Mouse (Mus musculus) layer of hippocampus, adult 2 months (tissue): ENCODE measurements around the gene Ankrd34a. TPM values are rescaled to one million over a fixed set of nuclear protein-coding genes. Genes with fewer than 3 reads are reported as not detected.

Experiments
- DNase-seq, 2 experiments: peaks; one replicate each; pipeline ENCODE4 v3.0.0; 2022; ENCODE audit warnings: low spot score in 2 of 2
- H3K27ac ChIP-seq: fragments of 200-600 bp; 2 replicates; pipeline ENCODE4 v1.8.1; 2022
- H3K4me3 ChIP-seq: fragments of 200-600 bp; 2 replicates; pipeline ENCODE4 v1.8.1; 2022; ENCODE audit warnings: mild to moderate bottlenecking
- CTCF ChIP-seq: fragments of 200-600 bp; conservative IDR thresholded peaks from 2 replicates; pipeline ENCODE4 v1.8.1; 2022; ENCODE audit warnings: antibody characterized with exemption, mild to moderate bottlenecking, moderate library complexity
- long read RNA-seq, 2 experiments: library from polyadenylated mRNA; stranded (forward); transcript quantifications; one replicate each; pipeline ENCODE4 v2.0.0; 2021; ENCODE audit warnings: borderline mapping rate in 2 of 2
- total RNA-seq, 2 experiments: library from RNA; stranded (reverse); gene quantifications; 2 replicates each; pipeline ENCODE4 v1.2.3; 2021

The Ankrd34a gene
- total RNA-seq: 10 to 100 TPM; 55.2 to 56.7 TPM
- long read RNA-seq, experiment 1, transcript Ankrd34a-201 (2 exons, 2,583 nt): major isoform, 37 of 67 reads
- long read RNA-seq, experiment 1, partial matches to known transcripts: 1 of 67 reads
- long read RNA-seq, experiment 1, other reads (novel, unspliced or antisense): 29 of 67 reads
- long read RNA-seq, experiment 2, transcript Ankrd34a-201 (2 exons, 2,583 nt): major isoform, 43 of 84 reads
- long read RNA-seq, experiment 2, partial matches to known transcripts: 32 of 84 reads
- long read RNA-seq, experiment 2, other reads (novel, unspliced or antisense): 9 of 84 reads

DNA sequence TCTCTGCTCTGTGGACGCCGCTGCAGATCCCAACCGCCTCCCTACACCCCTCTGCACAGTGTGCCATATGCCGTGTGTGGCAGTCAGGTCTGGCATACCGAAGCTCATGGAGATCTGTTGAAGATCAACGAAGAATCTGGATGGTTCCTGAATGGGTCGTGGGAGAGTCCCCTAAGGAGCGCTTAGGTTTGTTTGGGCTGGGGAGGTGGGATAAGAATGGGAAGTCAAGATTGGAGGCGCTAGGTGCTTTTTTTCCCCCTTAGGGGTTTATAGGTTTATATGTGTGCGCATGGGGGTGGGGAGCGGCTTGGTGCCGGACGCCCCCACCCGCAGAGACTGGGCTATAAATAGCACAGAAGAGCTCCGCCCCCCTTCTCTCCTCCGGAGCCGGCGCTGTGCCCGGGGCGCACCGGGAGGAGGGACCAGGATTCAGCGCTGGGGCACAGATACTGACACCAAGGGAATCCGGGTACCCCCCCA is at the start of gene Ankrd34a:
Ankrd34a (plus strand) TSS at position 409 of the 480 bp plus-strand sequence.
- no peak for TF ChIP-seq CTCF
- DNase-seq: peak; percentile 83 to 84
- H3K4me3 ChIP-seq: peak within 1 kb of the TSS; percentile 64
- H3K27ac ChIP-seq: peak within 1 kb of the TSS; percentile 92

DNA sequence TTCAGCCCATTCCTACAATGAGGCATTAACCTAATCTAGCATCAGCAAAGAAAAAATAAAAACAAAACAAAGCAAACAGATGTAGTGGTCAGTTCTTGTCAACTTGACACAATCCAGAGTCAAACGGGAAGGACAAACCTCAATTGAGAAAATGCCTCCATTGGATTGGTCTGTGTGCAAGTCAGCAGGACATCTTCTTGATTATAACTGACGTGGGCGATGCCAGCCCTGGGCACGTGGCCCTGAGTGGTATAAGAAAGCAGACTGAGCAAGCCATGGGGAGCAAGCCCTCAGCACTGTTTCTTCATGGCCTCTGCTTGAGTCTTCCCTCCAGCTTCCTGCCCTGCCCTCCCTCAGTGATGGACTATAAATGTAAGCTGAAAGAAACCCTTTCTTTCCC is 49.6 kb upstream of the Ankrd34a start:
- Histone ChIP-seq H3K4me3 (no peak overlapping the region), H3K27ac (no peak overlapping the region)
- no peak for DNase-seq
- no peak for TF ChIP-seq CTCF

DNA sequence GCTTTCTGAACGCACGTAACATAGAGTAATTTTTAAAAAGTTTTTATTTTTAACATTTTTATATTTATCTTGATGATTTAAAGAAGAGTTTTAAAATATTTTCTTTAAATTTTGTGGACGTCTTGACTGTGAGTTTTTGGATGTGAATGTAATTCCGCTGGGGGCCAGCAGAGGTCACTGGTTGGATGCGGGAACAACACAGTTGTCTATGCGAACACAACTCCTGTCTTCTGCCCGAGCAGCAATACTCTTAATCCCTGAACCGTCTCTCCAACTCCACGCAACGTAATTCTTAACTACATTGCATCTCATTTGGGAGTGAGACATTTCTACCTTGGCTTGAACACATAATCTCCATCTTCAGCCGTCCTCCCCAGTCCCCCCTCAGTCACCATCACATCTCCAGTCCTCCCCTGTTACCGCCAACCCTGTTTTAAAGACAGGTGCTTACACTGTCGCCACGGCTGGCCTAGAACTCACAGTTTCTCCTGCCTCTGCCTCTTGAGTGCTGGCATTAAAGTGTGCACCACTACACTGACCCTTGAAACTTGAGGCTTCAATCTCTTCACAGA is 49.0 kb upstream of the Ankrd34a start:
- Histone ChIP-seq H3K4me3 (no peak overlapping the region), H3K27ac (no peak overlapping the region)
- DNase-seq: peak; percentile 66 to 83
- peak; percentile 94 for TF ChIP-seq CTCF

DNA sequence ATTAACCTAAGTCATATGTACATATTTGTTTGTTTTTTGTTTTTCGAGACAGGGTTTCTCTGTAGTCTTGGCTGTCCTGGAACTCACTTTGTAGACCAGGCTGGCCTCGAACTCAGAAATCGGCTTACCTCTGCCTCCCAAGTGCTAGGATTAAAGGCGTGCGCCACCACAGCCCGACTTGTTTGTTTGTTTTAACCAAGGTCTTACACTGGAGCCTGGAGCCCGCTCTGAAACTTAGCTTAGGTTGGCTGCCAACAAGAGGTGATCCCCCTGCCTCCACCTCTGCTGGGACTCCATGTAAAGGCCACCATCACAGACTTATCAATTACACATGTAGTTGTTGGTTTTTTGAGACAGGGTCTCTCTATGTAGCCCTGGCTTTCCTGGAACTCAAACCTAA is 47.6 kb upstream of the Ankrd34a start:
- no peak for TF ChIP-seq CTCF
- H3K27ac ChIP-seq: no peak overlapping the region
- no peak overlapping the region for H3K4me3 ChIP-seq
- DNase-seq: no peak

DNA sequence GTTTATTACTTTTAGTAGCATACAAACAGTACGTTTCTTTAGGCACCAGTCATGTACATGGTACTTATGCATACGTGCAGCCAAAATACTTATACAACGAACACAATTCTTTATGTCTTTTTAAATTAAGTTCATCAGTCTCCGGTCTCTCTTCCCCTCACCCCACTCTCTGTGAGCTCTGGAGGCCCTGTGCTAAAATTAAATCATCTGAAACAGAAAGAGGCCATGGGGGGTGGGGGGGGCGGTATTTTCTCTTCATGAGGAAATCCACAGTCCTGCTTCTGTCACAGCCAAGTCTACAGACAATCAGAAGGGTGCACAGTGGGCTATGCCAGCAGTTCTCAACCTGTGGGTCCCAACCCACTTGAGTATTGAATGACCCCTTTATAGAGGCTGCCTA is 47.1 kb upstream of the Ankrd34a start:
- Histone ChIP-seq H3K27ac (no peak overlapping the region), H3K4me3 (no peak overlapping the region)
- no peak for DNase-seq
- TF ChIP-seq CTCF: no peak

DNA sequence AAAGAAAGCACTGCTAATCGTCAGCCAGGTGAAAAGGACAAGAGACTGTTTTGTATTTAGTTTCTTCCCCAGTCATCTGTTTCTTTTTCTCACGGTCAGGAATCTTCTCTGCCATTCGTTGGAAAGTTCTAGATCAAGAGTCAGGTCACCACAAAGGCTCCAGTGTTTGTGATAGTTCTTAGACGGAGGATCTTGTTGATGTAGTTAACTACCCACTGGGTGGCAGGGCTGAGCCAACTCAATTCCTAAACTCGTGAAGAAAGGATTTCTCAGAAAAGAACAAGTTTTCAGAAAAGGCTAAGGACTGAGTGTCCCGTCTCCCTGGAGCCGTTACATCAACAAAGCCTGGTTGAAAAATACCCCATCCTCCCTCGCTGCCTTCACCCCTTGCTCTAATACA is 45.2 kb upstream of the Ankrd34a start:
- H3K27ac ChIP-seq: peak overlapping the region; percentile 25; the same call in 1 of the 2 replicates
- TF ChIP-seq CTCF: peak; percentile 83
- peak in 1 of 2 experiments; percentile 51 for DNase-seq
- no peak overlapping the region for H3K4me3 ChIP-seq

DNA sequence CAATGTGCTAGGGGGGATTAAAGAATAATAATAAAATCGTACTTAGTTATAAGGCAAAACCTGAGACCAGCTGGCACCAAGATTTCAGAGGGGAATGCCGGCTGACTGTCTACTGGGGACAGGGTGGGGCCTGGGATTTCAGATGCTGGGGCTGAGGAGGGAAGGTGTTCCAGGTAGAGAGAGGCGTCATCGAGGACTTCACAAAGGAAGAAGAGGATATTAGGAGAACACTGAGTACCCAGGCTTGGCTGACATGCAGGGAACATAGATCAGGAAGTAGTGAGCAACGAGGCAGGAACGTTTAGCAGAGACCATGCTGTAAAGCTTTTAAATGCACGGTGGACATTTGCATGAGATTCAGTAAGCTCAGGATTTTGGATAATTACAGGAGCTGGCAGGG is 44.5 kb upstream of the Ankrd34a start:
- DNase-seq: no peak
- H3K27ac ChIP-seq: no peak overlapping the region; the same call in 1 of the 2 replicates
- TF ChIP-seq CTCF: no peak
- H3K4me3 ChIP-seq: no peak overlapping the region

DNA sequence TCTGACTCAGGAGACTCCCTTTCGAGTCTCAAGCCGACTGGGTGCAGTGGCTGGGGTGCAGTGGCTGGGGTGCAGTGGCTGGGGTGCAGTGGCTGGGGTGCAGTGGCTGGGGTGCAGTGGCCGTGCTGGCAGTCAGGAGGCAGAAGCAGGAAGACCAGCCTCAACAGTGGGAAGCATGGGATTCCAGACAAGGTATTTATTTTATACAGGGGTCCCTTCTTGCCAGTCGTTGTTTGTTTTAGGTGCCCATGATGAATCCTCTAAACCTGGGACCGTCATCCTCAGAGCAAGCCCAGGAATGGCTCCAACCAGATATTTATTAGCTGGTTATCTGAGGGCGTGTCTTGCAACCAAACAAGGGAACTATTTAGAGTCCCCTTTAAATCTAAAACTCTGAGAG is 42.8 kb upstream of the Ankrd34a start:
- H3K4me3 ChIP-seq: no peak overlapping the region
- DNase-seq: no peak
- no peak for TF ChIP-seq CTCF
- no peak overlapping the region for H3K27ac ChIP-seq

DNA sequence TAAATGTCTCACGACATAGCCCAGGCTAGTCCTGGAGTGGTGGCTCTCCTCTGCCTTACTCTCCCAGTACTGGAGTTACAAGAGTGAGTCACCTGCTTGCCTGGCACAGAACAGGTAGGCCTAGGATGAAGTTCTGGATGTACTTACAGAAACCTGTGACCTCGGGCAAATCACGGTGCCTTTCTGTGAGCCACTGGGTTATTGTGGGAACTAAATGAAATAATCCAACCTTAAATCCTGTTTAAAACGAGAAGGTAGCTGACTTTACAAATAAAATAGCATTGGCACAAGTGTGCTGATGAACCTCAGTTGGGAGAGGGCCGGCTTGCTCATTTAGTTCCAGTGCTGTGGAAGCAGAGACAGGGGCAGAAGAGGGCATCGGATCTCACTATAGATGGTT is 42.2 kb upstream of the Ankrd34a start:
- Histone ChIP-seq H3K27ac (peak overlapping the region; percentile 75; the same call in 1 of the 2 replicates), H3K4me3 (no peak overlapping the region)
- DNase-seq: no peak
- no peak for TF ChIP-seq CTCF

DNA sequence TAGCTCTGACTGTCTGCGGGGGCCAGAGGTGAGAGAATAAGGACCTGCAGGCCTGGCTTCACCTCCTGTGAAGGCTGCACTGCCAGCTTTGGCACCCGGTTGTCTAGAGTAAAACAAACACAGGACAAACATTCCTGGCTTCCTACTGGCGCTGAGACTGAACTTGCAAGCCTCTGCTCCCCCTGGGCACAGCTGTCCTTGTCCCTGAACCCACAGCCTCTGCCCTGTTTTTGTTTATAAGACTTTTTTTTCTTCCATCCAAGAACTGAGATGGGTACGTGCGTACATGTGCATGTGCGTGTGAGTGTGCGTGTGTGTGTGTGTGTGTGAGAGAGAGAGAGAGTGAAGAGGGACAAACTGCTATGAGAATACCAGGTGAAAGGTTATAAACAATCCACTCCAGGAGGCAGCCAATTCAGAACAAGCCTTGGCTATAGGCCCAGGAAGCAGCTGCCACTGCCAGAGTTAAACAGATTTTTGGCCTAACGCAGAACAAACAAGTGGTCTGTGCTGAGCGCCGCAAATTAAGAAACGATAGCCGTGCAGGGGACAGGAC is 41.3 kb upstream of the Ankrd34a start:
- Histone ChIP-seq H3K4me3 (no peak overlapping the region), H3K27ac (peak overlapping the region; percentile 75)
- peak; percentile 37 to 56 for DNase-seq
- TF ChIP-seq CTCF: no peak

DNA sequence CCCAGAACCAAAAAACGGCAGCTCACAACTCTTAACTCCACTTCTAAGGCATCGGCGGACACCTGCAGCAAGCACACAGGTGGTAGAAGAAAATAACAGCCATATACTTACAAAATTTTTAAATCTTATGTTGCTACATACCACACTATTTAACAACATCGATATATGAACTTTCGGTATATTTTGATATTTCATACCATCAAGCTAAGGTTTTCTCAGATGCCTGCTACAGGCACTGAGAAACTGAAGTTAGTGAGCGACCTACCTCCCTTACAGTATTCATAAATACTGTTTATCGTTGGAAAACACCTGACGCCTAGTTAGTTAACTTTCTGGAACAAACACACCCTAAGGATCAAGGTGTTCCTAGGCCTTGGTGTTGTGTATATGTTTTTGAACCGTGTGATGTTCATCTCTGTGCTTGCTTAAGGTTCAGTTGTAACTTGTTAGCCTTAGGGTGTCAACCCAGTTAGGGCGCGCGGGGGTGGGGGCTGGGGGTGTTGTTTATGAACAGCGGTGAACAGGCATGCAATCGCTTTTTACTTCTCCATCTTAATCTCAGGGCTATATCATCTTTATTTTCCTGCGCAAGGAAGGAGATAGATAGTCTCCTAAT is 40.3 kb upstream of the Ankrd34a start:
- DNase-seq: no peak
- peak overlapping the region; percentile 75 for H3K27ac ChIP-seq
- TF ChIP-seq CTCF: no peak
- no peak overlapping the region for H3K4me3 ChIP-seq

DNA sequence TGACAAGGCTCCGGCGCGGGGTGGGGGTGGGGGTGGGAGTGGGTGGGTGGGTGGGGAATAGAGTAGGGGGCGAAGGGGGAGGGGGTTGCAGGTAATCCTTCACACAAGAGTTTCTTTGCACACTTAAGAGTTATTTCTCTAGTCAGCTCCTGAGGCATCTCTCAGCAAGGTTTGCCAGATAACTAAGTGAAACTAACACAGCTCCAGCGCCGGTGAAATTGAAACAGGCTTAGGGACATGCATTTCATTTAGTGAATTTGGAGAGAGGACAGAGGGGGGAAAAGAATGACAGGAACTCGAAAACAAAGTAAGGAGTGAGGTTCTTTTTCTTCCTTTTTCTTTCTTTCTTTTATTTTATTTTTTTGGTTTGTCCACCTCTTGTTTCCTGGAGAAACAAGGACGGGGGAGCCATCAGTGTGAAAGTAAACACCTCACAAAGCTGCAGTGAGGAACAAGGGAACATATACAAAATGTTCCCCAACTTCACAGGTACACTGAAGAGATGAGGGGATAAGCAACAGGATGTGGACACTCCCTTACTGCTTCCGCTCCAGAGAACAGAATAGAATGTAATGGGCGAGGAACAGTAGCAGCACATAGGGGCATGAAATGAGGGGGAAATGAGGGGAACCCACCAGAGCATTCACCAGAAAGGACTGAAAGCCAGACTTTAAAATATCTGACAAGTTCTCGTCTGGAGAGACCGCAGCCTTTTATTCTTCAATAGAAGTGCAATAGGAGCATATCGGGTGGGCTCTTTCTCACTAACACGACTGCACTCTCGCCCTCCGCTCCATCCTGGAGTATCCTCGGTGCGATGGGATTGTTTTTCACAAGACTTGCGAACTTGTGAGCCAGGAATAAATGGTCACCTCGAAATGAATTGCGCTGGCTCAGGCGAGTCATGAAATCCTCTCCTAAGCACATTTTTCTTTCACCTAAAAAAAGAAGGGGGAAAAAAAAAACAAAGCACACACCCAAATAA is 39.5 kb upstream of the Ankrd34a start:
- TF ChIP-seq CTCF: no peak
- H3K27ac ChIP-seq: peak overlapping the region; percentile 78
- DNase-seq: no peak

More for the DNA sequence above, 39.5 kb upstream of the Ankrd34a start:
- peak overlapping the region; percentile 66 for H3K4me3 ChIP-seq
